ENCODE assay signal across 9 mouse cellular contexts in the genomic region with DNA sequence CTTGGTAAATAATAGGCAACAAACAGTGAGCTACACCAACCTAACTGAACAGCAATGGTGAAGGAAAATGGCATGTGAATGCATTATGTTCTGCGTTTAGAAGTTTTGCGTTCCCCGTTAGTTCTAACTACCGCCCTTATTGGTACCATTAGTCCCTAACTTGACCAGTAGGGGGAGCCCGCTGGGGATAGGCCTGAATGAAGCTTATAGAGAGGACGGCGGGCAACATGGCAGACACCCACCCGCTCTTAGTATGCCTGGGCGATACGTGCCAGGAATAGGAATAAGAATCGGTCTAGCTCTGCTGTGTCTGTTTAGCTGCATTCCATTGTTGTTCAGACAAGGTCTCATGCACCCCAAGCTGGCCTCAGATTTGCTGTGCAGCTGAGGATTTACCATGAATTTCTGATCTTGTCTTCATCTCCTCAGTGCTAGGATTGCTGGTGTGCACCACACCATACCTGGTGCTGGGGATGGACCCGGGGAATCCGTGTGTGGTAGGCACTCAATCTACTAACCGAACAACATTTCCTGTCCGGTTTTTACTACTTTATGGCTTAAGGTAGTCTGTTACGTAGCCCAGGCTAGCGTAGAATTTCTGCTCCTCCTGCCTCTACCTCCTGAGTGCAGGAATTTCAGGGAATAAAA. TPM values are rescaled to one million over a fixed set of nuclear protein-coding genes. Genes with fewer than 3 reads are reported as not detected.
A peak's percentile ranks its signal among the peaks of the same experiment; 100 is the strongest.
DNase-seq lines count a peak whose midpoint lies in the region; ATAC-seq and TF ChIP-seq lines count a peak whose summit lies in the region.
"Had no signal": no experiment of that assay in that cellular context is flagged by ENCODE, and none has a peak within 500 bp of the region (broad histone marks: within the 10 kb centered on the region; RNA-seq: fewer than 3 reads in every experiment).

No protein-coding gene starts in this region.

- no peaks in the 10 kb centered on the region for H3K36me3 ChIP-seq in forebrain, embryonic 10.5 days (replicated peaks)
- no peaks in the 10 kb centered on the region for H3K36me3 ChIP-seq in limb, embryonic 13.5 days
- no peaks in the 10 kb centered on the region for H3K36me3 ChIP-seq in neural tube, embryonic 15.5 days
- H3K36me3 ChIP-seq: heart, embryonic 15.5 days had no signal

- ATAC-seq in limb, embryonic 13.5 days (ENCODE audit: low FRiP score, low read depth): no peak
- peak; percentile 76 for ATAC-seq in neural tube, embryonic 15.5 days (ENCODE audit: low FRiP score)

- H3K4me1 ChIP-seq in lung, adult 2 months (ENCODE audit: control insufficient read depth, insufficient read depth, low read length): no peaks in the 10 kb centered on the region
- 0 out of 2 replicates have a peak, but pooled peaks cover 3% of the 10 kb centered on the region for H3K4me1 ChIP-seq in forebrain, embryonic 10.5 days
- H3K4me1 ChIP-seq in limb, embryonic 13.5 days: 0 out of 2 replicates have a peak, but pooled peaks cover 7% of the 10 kb centered on the region
- no peaks in the 10 kb centered on the region for H3K4me1 ChIP-seq in neural tube, embryonic 15.5 days

- H3K4me2 ChIP-seq in limb, embryonic 13.5 days (replicated peaks): 0 out of 2 replicates have a peak overlapping the region, but pooled peaks have one; percentile 9
- H3K4me2 ChIP-seq in neural tube, embryonic 15.5 days: 0 out of 2 replicates have a peak overlapping the region, but pooled peaks have one; percentile 5

- no peak overlapping the region for H3K27ac ChIP-seq in forebrain, embryonic 10.5 days
- no peak overlapping the region for H3K27ac ChIP-seq in limb, embryonic 13.5 days
- no peak overlapping the region for H3K27ac ChIP-seq in neural tube, embryonic 15.5 days (replicated peaks)
- H3K27ac ChIP-seq: heart, embryonic 15.5 days had no signal

- WGBS in lung, adult 2 months: 56% methylated on average over 17 of the region's 17 CpGs
- WGBS in forebrain, embryonic 10.5 days: 59% methylated on average over 17 of the region's 17 CpGs
- 58% methylated on average over 17 of the region's 17 CpGs for WGBS in limb, embryonic 13.5 days
- WGBS in neural tube, embryonic 15.5 days: 54% methylated on average over 17 of the region's 17 CpGs

- no peaks in the 10 kb centered on the region for H3K27me3 ChIP-seq in forebrain, embryonic 10.5 days (ENCODE audit: poor library complexity, severe bottlenecking)
- no peaks in the 10 kb centered on the region for H3K27me3 ChIP-seq in limb, embryonic 13.5 days
- no peaks in the 10 kb centered on the region for H3K27me3 ChIP-seq in neural tube, embryonic 15.5 days (replicated peaks)
- H3K27me3 ChIP-seq: heart, embryonic 15.5 days had no signal

- DNase-seq in adrenal gland, postnatal 25 days: peak; percentile 34
- DNase-seq in adrenal gland, adult 2 months: no peak
- DNase-seq in lung, postnatal 10 days: peak; percentile 44
- DNase-seq in lung, adult 2 months: no peak
- peak; percentile 46 for DNase-seq in forebrain, embryonic 10.5 days (ENCODE audit: extremely low spot score, low spot score)
- no peak for DNase-seq in gastrocnemius, postnatal 4 days (ENCODE audit: low spot score in 2 of 2)

- H3K4me3 ChIP-seq in lung, adult 2 months (replicated peaks; ENCODE audit: extremely low read depth, low read depth, low read length): no peak overlapping the region
- no peak overlapping the region for H3K4me3 ChIP-seq in forebrain, embryonic 10.5 days
- H3K4me3 ChIP-seq in limb, embryonic 13.5 days: no peak overlapping the region
- no peak overlapping the region for H3K4me3 ChIP-seq in neural tube, embryonic 15.5 days (replicated peaks)
- H3K4me3 ChIP-seq: heart, embryonic 15.5 days had no signal

- no peaks in the 10 kb centered on the region; the same call in 1 of the 2 replicates for H3K9me3 ChIP-seq in forebrain, embryonic 10.5 days
- 0 out of 2 replicates have a peak, but pooled peaks cover under 1% of the 10 kb centered on the region for H3K9me3 ChIP-seq in limb, embryonic 13.5 days
- H3K9me3 ChIP-seq in neural tube, embryonic 15.5 days (replicated peaks): no peaks in the 10 kb centered on the region
- H3K9me3 ChIP-seq: heart, embryonic 15.5 days had no signal

- TF ChIP-seq CTCF in lung, adult 2 months (IDR thresholded peaks at IDR 0.05; ENCODE audit: insufficient read depth, low read length): no peak

- TF ChIP-seq POLR2A in lung, adult 2 months (IDR thresholded peaks at IDR 0.05; ENCODE audit: borderline replicate concordance, extremely low read depth, low read depth, low read length): no peak

- no peak overlapping the region for H3K9ac ChIP-seq in limb, embryonic 13.5 days
- H3K9ac ChIP-seq in neural tube, embryonic 15.5 days (replicated peaks): no peak overlapping the region
- H3K9ac ChIP-seq: heart, embryonic 15.5 days had no signal

RNA-seq across cellular contexts. Expression of gene Fermt2, which starts 21.3 kb away (rescaled TPM):
- 89.6 and 113 TPM in 2 replicates for total RNA-seq in adrenal gland, postnatal 25 days (2021)
- total RNA-seq in adrenal gland, adult 2 months (2021): 100 to 1,000 TPM in 1 of 2 experiments, 10 to 100 TPM in 1; 77.1 to 114 TPM
- 11.5 and 12.5 TPM in 2 replicates for polyA plus RNA-seq in adrenal gland, adult 2 months (2012; rRNA removed)
- polyA plus RNA-seq in lung, adult 2 months (2012; rRNA removed): 86.3 and 127 TPM in 2 replicates
- 75.7 and 77.6 TPM in 2 replicates for polyA plus RNA-seq in forebrain, embryonic 10.5 days (2016; fragmentation: Nextera tagmentation; extraction: Ambion mirVana)
- polyA plus RNA-seq in limb, embryonic 13.5 days (2015; fragmentation: Nextera tagmentation; extraction: Ambion mirVana): 138 and 147 TPM in 2 replicates
- 78.7 and 103 TPM in 2 replicates for polyA plus RNA-seq in neural tube, embryonic 15.5 days (2015; fragmentation: Nextera tagmentation; extraction: Ambion mirVana)
- total RNA-seq in gastrocnemius, postnatal 4 days (2021): 100 to 1,000 TPM; 210 to 227 TPM

Comparison
In these comparisons a context has a peak if more than half of its experiments do, and no peak if none do; other contexts are left out.
1. DNase-seq: peak in adrenal gland, postnatal 25 days (single experiment), lung, postnatal 10 days (single experiment) and forebrain, embryonic 10.5 days (single experiment); none in adrenal gland, adult 2 months (single experiment), lung, adult 2 months (single experiment) and gastrocnemius, postnatal 4 days (0 of 2).